Mouse (Mus musculus) cerebellum, postnatal 36 days (tissue): ENCODE measurements around the gene Cela1.

Experiments
- DNase-seq, 2 experiments: peaks; one replicate each; pipeline ENCODE4 v3.0.0; 2021 to 2022; ENCODE audit warnings: mixed read lengths in 2 of 2

The Cela1 gene

DNA sequence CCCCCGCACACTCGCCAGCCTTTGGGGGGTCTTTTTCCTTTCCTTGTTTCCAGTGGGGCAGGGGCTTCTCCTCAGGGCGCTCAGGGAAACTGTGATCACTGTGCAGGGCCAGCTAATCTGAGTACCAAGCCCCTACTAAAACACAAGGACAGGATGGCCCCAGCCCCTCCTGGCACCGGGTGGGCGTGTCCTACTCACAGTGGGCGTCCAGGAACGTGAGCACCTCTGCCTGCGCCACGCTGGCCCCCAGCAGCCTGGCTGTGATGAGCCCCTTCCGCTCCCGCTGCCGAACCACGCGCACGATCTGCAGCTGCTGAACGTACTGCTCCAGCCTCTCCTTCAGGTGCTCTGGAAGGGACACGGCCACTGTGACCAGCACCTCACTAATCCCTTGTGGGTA, 16.2 kb upstream of the Cela1 start:
- no peak for DNase-seq

DNA sequence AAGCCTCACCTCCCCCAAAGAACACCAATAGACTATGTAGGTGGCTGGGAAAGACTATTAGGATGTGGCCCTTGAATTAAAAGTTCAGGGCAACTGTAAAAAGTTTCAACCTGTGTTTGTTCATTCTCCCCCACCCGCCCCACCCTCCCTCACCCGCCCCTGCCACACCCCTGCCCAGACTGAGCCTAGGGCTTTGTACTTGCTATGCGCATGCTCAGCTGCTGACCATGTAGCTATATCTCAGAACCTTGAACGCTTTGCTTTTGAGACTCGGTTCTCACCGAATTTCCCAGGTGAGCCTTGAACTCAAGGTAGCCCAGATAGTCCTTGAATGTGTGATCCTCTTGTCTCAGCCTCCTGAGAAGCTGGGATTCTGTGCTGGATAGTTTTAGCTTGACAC, 14.1 kb upstream of the Cela1 start:
- no peak for DNase-seq

DNA sequence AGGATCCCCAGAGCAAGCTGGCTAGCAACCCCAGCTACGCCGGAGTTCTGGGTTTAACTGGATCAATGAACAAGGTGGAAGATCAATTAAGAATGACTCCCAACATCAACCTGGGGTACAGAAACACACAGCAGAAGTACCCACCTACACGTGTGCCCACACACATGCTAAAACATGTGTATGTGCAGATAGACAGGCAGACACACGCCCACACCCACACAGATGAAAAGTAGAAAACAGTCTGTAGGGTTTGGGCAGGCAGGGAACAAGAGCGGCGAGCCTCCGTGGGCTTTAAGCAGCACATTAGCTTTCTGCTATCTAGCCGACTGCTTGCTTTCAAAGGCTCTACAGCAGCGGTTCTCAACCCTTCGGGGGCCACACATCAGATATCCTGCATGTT, 13.4 kb upstream of the Cela1 start:
- no peak for DNase-seq

DNA sequence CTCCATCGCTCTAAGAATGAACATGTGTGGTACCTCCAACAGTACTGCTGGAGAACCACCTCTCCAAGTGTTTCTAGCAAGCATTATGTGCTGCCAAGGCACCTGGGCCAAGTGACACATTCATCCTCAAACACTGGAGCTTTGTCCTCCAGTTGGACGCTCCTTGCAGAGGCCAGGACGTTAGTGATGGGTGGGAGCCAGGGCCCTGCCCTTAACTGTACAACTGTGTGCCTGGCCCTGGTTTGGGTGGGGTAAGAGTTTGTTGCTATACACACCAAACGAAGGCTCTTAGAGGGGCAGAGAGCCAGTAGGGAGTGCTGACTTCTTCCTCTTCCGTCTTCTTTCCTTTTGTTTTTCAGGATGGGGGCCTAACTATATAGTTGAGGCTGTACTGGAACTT, 12.7 kb upstream of the Cela1 start:
- DNase-seq: no peak

DNA sequence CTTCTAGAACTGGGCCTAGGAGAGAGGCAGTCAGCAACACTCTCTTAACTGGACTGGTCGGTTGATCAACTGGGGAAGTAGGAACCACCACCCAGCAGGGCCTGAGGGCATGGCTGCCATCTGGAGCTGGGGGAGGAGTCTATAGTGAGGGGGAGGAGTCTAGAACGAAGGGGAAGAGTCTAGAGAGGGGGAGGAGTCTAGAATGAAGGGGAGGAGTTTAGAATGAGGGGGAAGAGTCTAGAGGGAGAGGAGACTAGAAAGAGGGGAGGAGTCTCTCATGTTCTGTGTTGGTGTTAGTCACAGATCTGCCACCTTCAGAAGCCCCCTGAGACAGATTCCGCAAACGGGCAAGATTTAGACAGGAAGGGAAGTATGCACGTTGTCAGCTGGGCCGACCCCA, 11.7 kb upstream of the Cela1 start:
- no peak for DNase-seq

DNA sequence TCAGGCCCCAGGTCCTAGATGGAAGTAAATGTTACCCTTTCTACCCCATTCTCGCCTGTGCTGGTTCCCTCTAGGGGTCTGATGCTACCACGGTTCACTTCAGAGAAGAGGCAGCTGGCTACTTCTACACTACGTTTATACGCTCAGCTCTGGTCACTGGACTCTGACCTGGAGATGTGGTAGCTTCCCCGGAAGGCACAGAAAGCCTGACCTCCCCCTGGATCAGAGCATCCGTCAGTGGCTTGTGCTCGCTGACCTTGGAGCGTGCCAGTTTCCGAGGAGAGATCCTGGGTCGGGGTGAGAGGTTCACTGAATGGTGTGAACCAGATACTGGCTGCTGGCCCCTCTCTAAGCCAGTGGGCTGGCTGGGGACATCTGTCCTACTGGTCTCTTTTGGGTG, 10.4 kb upstream of the Cela1 start:
- DNase-seq: no peak

DNA sequence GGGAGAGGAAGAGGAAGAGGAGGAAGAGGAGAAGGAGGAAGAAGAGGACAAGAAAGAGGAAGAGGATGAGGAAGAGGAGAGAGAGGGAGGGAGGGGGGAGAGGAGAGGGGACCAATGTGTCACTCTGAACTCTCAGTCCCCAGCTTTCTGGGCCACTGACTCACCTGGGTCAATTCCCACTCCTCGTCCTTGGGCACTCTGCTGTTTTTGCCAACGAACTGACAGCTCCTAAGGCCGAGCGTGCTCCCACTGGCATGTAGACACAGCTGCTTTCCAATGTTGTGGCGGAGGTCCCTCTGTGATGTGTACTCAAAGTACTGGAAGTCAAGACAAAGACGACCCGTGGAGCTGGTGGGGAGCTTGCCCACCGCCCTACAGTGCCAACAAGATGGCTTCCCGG, 6.7 kb upstream of the Cela1 start:
- no peak for DNase-seq

DNA sequence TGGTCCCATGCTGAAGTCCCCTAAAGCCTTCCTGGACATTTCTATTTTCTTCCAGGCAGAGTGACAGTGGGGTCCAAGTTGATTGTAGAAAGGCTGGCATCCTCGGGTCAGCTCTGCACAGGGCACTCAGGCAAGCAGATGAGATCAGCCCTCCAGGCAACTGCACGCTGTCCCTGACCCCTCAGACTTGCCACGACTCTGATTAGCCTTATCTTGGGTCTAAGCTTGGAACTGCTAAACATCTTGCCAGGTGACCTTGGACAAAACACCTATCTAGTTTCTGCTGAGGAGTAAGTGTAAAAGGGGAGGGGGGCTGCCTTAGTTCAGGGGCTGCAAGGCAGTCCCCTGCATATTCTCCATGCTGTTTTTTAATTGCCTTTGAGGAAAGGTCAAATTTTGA, 4.3 kb upstream of the Cela1 start:
- no peak for DNase-seq

DNA sequence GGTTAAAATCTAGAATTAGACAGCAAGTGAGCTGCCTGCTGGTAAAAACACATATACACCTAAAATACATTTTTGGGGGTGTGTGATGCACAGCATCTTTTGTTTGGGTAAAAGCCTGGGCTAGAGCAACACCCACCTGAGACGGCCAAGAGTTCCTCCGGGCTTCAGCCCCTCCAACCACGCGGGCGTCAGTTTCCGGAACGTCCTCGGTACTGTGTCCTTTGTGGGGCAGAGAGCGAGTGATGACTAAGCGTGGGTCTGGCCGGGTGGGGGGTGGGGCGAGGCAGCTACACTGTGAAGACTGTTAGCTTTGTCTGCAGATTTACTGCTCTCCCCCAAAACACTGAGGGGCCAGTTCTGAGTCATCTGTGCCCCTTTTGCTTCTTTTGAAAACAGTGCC, 732 bp downstream of the Cela1 start:
- no peak for DNase-seq

DNA sequence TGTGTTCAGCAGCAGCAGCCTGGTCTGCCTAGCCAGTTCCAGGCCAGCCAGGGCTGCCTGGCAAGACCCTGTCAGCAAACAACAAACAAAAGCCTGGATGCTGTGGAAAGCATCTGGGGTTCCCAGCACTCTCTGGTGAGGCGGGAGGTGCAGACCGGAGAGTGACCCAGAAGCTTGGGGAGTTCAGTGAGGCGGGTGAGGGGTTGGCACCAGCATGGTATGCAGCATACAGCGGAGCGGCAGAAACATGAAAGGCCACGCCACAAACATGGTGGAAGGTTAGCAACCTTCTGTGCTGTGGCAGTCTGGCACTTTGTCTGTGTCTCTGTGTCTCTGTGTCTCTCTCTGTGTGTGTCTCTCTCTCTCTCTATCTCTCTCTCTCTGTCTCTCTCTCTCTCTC, 1.3 kb downstream of the Cela1 start:
- no peak for DNase-seq

DNA sequence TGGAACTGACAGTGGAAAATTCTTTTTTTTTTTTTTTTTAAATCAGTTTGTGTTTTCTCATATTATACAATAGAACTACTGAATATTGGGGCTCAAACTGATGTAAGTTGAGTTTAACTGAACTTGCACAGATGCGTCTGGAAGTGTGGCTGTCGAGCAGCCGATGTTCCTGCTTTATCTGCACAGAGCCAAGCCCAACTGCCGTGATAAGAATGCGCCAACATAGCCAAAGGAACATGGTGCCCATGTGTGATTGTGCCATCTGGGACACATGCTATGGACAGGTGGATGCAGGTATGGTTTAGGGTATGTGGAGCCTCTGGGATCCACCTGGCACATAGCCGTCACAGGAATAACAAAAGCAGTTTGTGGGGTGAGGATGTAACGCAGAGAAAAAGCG, 1.9 kb downstream of the Cela1 start:
- DNase-seq: no peak

DNA sequence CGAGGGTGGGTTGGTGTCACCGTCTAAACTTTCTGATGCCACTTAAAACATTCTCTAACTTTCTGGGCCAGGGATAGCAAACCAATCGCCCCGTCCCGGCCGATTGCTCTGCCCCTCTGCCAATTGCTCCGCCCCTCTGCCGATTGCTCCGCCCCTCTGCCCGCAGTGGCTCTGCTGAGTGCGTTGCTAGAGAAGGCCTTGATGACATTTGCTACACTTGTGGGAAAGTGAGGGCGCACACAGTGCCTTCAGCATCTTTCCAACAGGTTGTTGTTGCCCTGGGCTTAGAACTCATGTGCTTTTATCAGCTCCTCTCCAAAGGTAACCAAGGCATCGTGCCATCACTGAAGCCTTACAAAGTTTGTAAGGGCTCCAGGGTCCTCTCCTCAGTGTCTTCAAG, 2.5 kb downstream of the Cela1 start:
- DNase-seq: no peak

DNA sequence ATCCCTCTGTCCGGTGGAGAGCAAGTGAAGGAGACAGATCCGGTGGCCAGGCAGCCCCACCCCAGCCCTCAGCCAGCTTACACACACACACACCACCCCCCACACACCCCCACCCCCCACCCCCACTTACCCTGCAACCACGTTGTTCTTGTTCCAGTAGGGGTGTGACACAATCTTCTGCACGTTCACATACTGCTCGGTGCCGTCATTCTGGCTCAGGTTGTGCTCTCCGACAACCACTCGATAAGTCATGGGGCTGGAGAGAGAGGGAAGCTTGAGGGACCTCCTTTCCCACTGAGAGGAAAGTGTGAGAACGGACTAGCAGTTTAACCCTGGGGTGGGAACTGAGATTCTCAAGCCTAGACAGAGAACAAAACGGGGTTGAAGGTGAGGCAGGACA, 3.3 kb downstream of the Cela1 start:
- no peak for DNase-seq

DNA sequence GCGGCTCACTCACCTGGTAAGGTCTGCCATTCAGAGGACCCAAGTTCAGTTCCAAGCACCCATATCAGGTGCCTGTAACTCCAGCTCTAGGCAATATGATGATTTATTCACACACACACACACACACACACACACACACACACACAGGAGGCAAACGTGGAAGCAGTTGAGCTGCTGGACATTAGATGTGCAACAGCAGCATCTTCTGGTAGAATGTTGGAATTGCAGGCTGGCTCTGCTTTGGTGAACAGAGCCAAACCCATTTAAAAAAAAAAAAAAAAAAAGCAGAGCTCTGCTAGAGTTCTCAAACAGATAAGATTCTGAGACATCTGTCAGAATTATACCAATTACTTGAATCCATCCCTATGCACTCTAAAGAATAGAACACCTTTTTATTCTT, 4.7 kb downstream of the Cela1 start:
- DNase-seq: peak; percentile 76 to 80

DNA sequence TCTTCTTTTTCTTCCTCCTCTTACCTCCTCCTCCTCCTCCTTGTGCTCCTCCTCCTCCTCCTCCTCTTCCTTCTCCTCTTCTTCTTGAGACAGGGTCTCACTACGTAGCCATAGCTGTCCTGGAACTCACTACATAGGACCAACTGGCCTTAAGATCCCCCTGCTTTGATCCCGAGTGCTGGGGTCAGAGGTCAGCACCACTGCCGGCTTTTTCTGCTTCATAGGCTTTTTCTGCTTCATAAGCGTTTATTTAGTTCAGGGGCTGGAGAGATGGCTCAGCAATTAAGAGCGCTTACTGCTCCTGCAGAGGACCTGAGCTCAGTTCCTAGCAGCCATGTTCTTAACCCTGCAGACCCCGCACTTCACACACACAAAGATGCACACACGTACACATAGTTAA, 6.0 kb downstream of the Cela1 start:
- DNase-seq: no peak

DNA sequence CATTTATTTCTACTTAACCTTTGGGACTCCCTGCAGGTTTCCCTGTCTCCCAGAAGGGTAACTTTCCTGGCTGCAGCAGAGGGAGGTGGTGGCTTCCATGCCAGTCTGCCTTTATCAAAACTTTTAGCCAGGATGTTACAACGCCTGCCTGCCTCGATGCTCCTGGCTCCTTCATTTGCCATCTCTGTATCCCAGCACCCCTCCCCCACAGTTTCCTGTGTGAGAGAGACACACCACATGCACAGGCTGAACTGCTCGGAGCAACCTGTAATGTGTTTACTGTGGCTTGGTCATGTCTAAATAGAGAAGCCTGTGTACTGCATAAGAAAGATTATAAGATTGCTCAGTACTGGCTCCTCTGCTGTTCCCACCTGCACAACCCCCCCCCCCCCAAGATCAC, 7.3 kb downstream of the Cela1 start:
- DNase-seq: no peak

DNA sequence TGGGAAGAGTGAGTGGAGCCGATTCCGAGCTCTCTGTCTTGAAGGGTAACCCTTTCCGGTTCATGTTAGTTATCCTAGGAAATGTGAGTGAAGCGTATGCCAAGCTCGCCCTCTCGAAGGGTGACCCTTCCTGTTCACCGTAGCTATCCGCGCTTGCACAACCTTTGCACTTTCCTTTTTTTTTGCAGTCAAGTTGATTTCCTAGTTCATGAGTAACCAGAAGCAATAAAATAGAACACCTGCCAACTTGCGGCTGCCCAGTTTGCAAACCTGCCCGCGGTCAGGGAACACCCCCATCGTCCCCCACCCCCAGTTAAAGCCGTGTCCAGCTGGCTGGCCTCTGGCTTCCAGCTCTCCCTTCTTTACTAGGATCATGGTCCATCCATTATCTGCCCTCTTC, 8.7 kb downstream of the Cela1 start:
- DNase-seq: no peak

DNA sequence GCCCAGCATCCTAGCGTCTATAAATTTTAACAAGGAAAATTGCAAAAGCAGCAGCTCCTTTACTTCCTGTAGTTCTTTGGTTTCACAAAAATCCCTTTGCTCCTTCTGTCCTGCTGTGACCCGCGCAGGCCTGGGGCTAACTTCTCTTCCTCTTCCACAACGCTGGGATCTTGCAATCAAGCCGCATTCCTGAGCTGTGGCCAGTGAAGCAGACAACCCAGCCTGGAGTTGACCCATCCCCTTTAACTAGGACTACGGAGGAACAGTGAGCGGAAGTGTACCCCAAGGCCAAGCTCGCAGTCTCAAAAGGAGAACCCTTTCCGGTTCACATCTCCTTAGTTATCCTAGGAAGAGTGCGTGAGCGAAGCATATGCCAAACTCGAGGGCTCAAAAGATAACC, 9.1 kb downstream of the Cela1 start:
- no peak for DNase-seq

DNA sequence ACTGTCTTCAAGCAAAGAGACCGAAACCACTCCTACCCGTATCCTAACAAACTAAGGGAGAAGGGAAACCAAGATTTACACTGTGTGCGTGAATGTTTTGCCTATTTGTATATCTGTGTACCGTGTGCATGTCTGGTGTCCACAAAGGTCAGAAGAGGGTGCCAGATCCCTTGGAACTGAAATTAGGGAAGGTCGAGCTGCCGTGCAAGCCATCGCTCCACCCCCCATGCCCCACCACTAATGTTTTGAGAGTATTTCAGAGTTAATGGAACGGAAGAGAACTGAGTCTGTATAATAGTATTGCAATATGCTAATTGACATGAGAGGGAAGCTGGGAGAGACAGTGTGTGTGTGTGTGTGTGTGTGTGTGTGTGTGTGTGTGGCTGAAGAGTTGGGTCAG, 10.0 kb downstream of the Cela1 start:
- no peak for DNase-seq

DNA sequence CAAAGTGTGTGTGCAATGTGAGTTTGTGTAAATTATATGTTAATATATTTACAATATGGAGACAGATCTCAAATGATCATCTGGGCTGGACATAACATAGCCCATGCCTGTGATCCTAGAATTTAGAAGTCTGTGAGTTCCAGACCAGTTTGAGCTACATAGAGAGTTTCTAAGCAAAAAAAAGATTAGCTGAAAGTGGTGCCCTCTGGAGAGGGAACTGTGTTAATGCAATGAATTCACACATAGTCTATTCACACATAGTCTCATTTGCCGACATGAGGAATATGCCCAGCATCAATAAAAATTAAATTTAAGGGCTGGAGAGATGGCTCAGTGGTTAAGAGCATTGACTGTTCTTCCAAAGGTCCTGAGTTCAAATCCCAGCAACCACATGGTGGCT, 11.2 kb downstream of the Cela1 start:
- no peak for DNase-seq

DNA sequence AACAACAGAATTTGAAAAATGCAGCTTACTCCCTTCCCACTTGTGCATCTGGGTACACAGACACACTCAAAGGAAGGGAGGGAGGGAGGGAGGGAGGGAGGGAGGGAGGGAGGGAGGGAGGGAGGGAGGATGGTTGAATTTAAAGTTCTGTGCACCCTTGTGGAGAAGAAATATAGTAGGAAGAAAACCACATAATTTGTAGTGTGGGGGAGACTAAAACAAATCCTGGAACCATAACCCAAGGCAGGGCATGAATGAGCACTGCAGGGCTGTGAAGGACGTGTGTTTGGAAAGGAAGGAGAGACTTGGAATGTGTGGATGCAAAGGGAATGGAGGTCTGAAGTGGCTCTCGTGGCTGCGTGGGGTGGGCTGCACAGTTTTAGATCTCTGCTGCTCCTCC, 12.2 kb downstream of the Cela1 start:
- no peak for DNase-seq

DNA sequence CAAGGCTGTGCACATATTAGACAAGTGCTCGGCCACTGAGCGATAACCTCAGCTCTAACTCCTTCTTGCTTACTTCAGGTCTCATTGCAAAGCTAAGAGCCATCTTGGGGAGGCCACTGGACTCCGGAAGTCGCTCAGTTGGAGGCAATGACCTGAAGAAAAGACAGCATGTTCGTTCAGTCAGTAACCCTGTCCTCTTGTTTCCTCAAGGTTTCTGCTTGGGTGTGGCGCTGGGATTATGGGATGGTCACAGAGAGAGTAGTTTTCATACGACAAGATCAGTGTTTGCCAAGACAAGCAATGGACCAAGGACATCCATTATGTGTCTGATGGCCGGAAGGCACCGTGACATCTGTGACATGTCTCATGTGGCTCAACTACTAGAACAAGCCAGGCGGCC, 13.2 kb downstream of the Cela1 start:
- no peak for DNase-seq

DNA sequence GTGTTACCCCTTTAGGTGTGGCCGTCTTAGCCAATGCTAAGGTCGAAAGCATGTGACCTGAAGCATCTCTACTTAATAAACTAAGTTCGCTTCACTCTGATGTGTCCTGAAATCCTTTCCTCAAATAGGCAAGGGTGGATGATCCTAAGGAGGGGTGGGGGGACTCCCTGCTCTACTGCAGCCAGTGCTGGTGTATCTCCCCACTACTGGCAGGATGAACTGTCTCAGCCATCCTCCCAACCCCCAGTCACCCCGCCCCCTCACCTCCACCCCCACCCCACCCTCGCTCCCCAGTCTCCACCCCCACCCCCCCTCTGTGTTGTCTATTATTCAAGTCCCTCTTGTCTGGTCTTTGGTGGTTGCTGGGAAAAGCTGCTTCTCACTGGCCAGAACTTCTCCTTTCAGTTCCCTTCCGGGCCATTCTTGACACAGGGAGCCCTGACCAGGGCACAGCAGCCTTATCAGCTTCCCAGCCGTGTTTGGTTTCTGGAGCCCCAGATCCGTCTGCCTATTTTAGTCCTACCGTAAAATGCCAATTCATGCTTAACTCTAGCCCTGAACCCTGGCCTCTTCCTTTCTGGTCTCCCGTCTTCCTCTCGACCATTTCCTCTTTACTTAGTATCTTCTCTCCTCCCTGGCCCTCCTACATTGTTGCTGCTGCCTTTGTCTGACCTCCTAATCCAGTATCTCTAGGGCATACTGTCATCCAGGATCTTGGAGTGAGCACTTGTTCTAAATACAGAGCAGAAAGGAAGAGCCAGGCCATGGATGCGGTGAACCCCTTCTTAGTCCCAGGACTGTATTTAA, 13.9 kb downstream of the Cela1 start:
- DNase-seq: no peak

DNA sequence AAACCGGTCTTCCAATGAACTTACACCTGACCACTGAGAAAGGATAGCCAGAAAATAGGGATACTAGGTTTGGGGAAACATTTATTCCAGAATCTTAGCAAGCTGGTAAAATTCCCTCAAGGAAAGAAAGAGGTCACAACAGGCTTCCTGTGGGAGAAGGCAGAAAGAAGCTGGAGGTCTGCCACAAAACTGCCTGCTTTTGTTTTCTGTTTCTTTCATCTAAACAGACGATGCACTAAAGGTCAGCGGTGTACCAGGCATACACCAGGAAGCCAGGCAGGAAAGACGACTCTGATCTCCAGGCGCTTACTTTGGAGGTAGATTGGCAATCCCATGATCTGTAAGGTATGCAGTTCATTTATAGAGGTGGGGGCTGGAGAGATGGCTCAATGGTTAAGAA, 16.9 kb downstream of the Cela1 start:
- DNase-seq: no peak

DNA sequence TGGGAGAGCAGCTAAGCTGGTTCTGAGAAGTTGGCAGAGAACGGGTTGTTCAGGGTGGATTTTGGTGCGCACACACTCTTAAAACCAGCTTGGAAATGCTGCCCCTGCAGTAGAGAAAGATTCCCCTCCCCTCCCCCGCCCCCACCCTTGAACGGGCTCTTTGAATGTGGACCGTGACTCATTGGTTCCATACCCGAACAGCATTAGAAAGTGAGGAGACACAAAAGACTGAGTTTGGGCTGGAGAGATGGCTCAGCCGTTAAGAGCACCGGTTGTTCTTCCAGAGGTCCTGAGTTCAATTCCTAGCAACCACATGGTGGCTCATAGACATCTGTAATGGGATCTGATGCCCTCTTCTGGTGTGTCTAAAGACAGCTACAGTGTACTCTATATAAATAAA, 17.7 kb downstream of the Cela1 start:
- no peak for DNase-seq

DNA sequence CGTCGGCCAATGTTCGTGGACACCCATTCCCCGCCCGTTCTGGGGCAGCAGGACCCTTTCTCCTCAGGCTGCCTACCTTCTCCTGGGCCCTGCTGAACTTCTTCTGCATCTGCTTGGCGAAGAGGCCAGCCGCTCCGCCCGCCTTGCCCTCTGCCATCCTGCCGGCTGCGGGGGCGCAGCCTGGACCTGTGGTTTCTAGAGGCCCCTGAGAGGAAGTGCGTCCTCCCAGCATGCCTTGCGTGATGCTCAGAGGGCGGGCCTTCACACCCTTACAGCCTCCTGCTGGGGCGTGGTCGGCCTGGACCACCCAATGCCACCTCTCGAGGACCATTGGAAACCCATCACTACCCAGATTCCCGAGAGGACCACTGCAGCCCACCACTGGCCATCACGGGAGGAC, 18.4 kb downstream of the Cela1 start, which contains the start of gene Bin2:
Bin2 (minus strand) TSS at position 217 of the 400 bp plus-strand sequence.
- DNase-seq: no peak
